Mouse (Mus musculus) midbrain, embryonic 11.5 days (tissue): ENCODE measurements around the gene Fgd6. TPM values are rescaled to one million over a fixed set of nuclear protein-coding genes. Genes with fewer than 3 reads are reported as not detected.

ENCODE experiments used
- ATAC-seq: fragments of 200-750 bp; cut with Nextera tagmentation; 2 replicates; pipeline ENCODE4 v1.8.0; 2017; ENCODE audit warnings: moderate TSS enrichment, moderate library complexity; ENCODE audit not compliant: low FRiP score
- DNase-seq: peaks from one replicate; pipeline ENCODE4 v3.0.0; 2015; ENCODE audit warnings: low spot score; ENCODE audit errors: missing footprints
- H3K27ac ChIP-seq: fragments of 300-500 bp; sonication (generic); 2 replicates; pipeline ENCODE4 v1.5.1; 2014; ENCODE audit warnings: low read depth, low read length
- H3K27me3 ChIP-seq: fragments of 300-500 bp; sonication (generic); 2 replicates; pipeline ENCODE4 v1.6.1; 2014; ENCODE audit warnings: mild to moderate bottlenecking, low read length, moderate library complexity, mixed read lengths; ENCODE audit not compliant: control insufficient read depth, insufficient read depth
- H3K36me3 ChIP-seq: fragments of 300-500 bp; sonication (generic); 2 replicates; pipeline ENCODE4 v1.6.1; 2014; ENCODE audit warnings: mild to moderate bottlenecking, low read length, moderate library complexity, mixed read lengths; ENCODE audit not compliant: control insufficient read depth, insufficient read depth
- H3K4me1 ChIP-seq: fragments of 300-500 bp; sonication (generic); 2 replicates; pipeline ENCODE4 v1.6.1; 2014; ENCODE audit warnings: low read length; ENCODE audit not compliant: control insufficient read depth, insufficient read depth
- H3K4me2 ChIP-seq: fragments of 300-500 bp; sonication (generic); 2 replicates; pipeline ENCODE4 v1.6.1; 2014; ENCODE audit warnings: mild to moderate bottlenecking, moderate library complexity
- H3K4me3 ChIP-seq: fragments of 300-500 bp; sonication (generic); 2 replicates; pipeline ENCODE4 v1.5.1; 2014; ENCODE audit warnings: low read depth, low read length
- H3K9ac ChIP-seq: fragments of 300-500 bp; sonication (generic); 2 replicates; pipeline ENCODE4 v1.6.1; 2014; ENCODE audit warnings: low read length
- H3K9me3 ChIP-seq: fragments of 300-500 bp; sonication (generic); 2 replicates; pipeline ENCODE4 v1.6.1; 2016; ENCODE audit warnings: low read length; ENCODE audit not compliant: control insufficient read depth
- WGBS: fragments of 180-500 bp; shearing (Covaris S2); extraction: QIAGEN DNeasy Blood & Tissue Kit; methylation state at CpG from one replicate; pipeline ENCODE4 v1.1.7; 2014; 5-methylcytosine and 5-hydroxymethylcytosine counted together
- polyA plus RNA-seq: library from polyadenylated mRNA; unstranded; fragments of >200 nt; fragmentation: Nextera tagmentation; extraction: Ambion mirVana; gene quantifications from 2 replicates; pipeline ENCODE4 v1.2.1, GENCODE M21; 2014

Gene Fgd6
- polyA plus RNA-seq, result 4.9 and 5.6 TPM in 2 replicates

DNA sequence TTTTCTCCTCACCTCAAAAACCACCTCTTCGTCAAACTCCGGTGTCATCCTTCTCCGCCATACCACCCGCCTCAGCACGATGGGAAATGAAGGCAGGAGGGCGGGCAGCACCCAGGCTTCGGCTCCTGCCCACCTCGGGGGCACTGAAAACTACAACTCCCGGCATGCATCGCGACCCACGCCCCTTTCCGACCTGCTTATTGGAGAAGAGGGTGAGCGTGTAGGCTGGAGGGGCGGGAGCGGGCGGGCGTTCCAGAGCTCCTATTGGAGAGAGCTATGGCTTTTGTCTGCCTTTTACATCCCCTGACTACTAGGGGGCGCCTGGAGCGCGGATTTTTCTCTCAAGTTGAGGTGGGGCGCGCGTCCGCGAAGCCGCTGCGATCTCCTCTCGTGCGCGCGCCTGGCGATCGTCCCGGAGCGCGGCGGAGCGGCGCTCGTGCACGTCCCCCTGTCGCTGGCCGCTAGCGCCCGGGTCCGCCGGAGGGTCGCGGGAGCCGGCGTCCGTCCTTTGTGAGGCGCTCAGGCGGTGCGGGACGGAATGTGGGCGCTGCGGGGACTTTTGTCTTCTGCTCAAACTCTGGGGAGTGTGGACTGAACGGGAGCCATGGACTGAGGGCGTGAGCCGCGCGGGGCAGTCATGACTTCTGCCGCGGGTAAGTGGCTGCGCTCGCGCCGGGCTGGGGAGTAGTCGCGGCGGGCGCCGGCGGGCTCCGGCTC is at the start of gene Fgd6, which contains the start of gene Vezt:
Gene Fgd6, plus strand, starts transcription at position 344 of the 717 bp plus-strand sequence.
Gene Vezt, minus strand, starts transcription at position 160 of the 717 bp plus-strand sequence.
- Histone ChIP-seq H3K36me3 (no peaks in the 10 kb centered on the region), H3K27me3 (no peaks in the 10 kb centered on the region), H3K4me3 (peak within 1 kb of the TSS; percentile 85), H3K9me3 (no peaks in the 10 kb centered on the region), H3K27ac (peak within 1 kb of the TSS; percentile 49), H3K4me2 (peak within 1 kb of the TSS; percentile 78), H3K9ac (peak within 1 kb of the TSS; percentile 87), H3K4me1 (peaks cover 20% of the 10 kb centered on the region)
- DNase-seq (peak; percentile 100), ATAC-seq (peak; percentile 98)
- under 1% methylated on average over 74 of the region's 77 CpGs for WGBS

GRCm38 (mm10) chr10:93994136-93994535 is 41.7 kb upstream of the Fgd6 start:
- 96% methylated on average over 10 of the region's 10 CpGs for WGBS
- Histone ChIP-seq H3K9me3 (no peaks in the 10 kb centered on the region), H3K36me3 (peaks cover 2% of the 10 kb centered on the region; the same call in 1 of the 2 replicates), H3K4me3 (no peak overlapping the region), H3K9ac (no peak overlapping the region), H3K27me3 (no peaks in the 10 kb centered on the region), H3K4me2 (no peak overlapping the region), H3K4me1 (no peaks in the 10 kb centered on the region), H3K27ac (no peak overlapping the region)
- DNase-seq, result no peak
- ATAC-seq, result no peak

DNA sequence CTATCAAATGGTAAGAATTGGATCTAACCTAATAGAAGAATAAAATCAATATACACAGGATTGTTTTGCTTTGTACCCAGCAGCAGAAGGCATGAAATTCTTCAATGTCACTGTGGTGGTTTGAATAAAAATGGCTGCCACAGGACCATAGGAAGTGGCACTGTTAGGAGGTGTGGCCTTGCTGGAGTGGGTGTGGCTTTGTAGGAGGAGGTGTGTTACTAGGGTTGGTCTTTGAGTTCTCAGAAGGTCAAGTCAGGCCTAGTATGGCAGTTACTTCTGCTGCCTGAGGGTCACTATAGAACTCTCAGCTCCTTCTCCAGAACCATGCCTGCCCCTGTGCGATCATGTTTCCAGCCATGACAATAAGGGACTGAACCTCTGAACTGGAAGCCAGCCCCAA is 40.7 kb upstream of the Fgd6 start:
- ATAC-seq (no peak), DNase-seq (no peak)
- no peaks in the 10 kb centered on the region for H3K4me1 ChIP-seq
- no peak overlapping the region for H3K4me3 ChIP-seq
- 100% methylated on average over 1 of the region's 1 CpGs for WGBS
- no peaks in the 10 kb centered on the region for H3K9me3 ChIP-seq
- H3K27me3 ChIP-seq, result no peaks in the 10 kb centered on the region
- H3K4me2 ChIP-seq, result no peak overlapping the region
- H3K36me3 ChIP-seq, result peaks cover 5% of the 10 kb centered on the region
- no peak overlapping the region for H3K9ac ChIP-seq
- no peak overlapping the region for H3K27ac ChIP-seq

GRCm38 (mm10) chr10:93999357-93999756 is 36.4 kb upstream of the Fgd6 start:
- DNase-seq, result no peak
- H3K9ac ChIP-seq, result no peak overlapping the region
- no peak overlapping the region for H3K27ac ChIP-seq
- no peak overlapping the region for H3K4me2 ChIP-seq
- H3K9me3 ChIP-seq, result no peaks in the 10 kb centered on the region
- no peak overlapping the region for H3K4me3 ChIP-seq
- WGBS, result 100% methylated on average over 1 of the region's 1 CpGs
- no peak for ATAC-seq
- peaks cover 11% of the 10 kb centered on the region for H3K36me3 ChIP-seq
- no peaks in the 10 kb centered on the region for H3K27me3 ChIP-seq
- H3K4me1 ChIP-seq, result no peaks in the 10 kb centered on the region

DNA sequence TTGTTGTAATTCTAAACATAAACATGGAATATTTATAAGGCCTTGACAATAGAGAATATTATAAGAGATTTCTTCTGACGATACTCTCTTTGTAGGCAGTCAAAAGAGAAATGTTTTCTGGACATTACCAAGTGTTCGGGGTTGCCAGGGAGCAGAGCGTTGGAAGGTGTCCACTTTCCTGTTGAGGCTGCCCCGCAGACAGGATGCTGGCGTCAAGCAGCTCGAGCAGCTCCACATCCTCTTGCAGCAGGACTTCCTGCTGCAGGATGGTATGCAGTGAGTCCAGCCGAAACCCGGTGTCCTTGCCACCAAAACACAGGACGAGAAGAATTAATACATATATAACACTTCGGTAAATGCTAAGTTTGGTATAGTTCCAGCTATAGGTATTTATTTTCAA is 35.6 kb upstream of the Fgd6 start:
- H3K4me2 ChIP-seq, result no peak overlapping the region
- H3K27me3 ChIP-seq, result no peaks in the 10 kb centered on the region
- peaks cover 11% of the 10 kb centered on the region for H3K36me3 ChIP-seq
- WGBS, result 93% methylated on average over 10 of the region's 10 CpGs
- no peak overlapping the region for H3K9ac ChIP-seq
- no peaks in the 10 kb centered on the region for H3K4me1 ChIP-seq
- no peak overlapping the region for H3K4me3 ChIP-seq
- H3K27ac ChIP-seq, result no peak overlapping the region
- ATAC-seq (no peak), DNase-seq (no peak)
- no peaks in the 10 kb centered on the region for H3K9me3 ChIP-seq

DNA sequence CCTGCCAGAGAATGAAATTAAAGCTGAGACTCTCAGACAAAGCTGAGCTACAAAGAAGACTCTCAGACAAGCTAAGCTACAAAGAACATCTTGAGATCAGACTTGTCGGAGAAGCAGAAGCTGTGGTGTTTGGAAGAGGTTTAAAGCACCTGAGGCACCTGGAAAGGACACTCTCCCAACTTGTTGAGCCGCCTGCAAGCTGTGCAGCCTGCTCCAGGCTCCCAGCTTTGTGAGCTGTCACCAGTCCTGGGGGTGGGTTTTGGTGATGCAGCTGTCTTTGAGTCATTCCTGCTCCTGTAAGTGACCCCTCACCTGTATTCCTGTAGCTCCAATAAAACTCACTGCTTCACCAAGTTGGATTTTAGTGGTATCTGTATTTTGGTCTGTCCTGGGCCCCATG is 27.4 kb upstream of the Fgd6 start:
- Histone ChIP-seq H3K4me1 (no peaks in the 10 kb centered on the region), H3K27ac (no peak overlapping the region), H3K4me3 (no peak overlapping the region), H3K36me3 (no peaks in the 10 kb centered on the region; the same call in 1 of the 2 replicates), H3K9ac (no peak overlapping the region), H3K9me3 (no peaks in the 10 kb centered on the region), H3K4me2 (no peak overlapping the region), H3K27me3 (no peaks in the 10 kb centered on the region)
- 88% methylated on average over 2 of the region's 2 CpGs for WGBS
- DNase-seq, result no peak
- no peak for ATAC-seq

GRCm38 (mm10) chr10:94009991-94010679 is 25.7 kb upstream of the Fgd6 start:
- H3K4me1 ChIP-seq, result no peaks in the 10 kb centered on the region
- H3K9ac ChIP-seq, result no peak overlapping the region
- H3K4me3 ChIP-seq, result no peak overlapping the region
- no peaks in the 10 kb centered on the region for H3K27me3 ChIP-seq
- DNase-seq, result no peak
- H3K4me2 ChIP-seq, result no peak overlapping the region
- WGBS, result 85% methylated on average over 3 of the region's 3 CpGs
- no peaks in the 10 kb centered on the region for H3K9me3 ChIP-seq
- H3K36me3 ChIP-seq, result no peaks in the 10 kb centered on the region; the same call in 1 of the 2 replicates
- no peak overlapping the region for H3K27ac ChIP-seq
- ATAC-seq, result no peak

DNA sequence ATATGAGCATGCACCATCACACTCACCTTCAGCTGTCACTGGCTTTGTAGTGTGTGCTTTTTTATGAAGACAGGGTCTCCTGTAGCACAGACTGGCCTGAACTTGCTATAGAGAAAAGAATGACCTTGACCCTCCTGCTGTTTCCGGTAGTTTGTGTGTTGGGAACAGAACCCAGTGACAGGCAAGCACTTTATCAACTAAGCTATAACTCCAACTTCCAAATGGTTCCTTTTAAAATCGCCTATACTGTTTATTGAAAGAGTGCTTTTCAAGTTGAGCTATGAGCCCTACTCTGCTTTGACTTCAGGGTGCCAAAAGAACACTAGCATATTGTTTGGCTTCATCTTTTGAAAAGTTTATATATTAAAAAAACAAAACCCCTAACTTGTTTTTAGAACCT is 24.8 kb upstream of the Fgd6 start:
- Histone ChIP-seq H3K4me2 (no peak overlapping the region), H3K9me3 (no peaks in the 10 kb centered on the region), H3K27me3 (no peaks in the 10 kb centered on the region), H3K4me3 (no peak overlapping the region), H3K27ac (no peak overlapping the region), H3K4me1 (no peaks in the 10 kb centered on the region), H3K9ac (no peak overlapping the region), H3K36me3 (no peaks in the 10 kb centered on the region)
- no peak for ATAC-seq
- DNase-seq, result no peak
- 72% methylated on average over 2 of the region's 2 CpGs for WGBS

GRCm38 (mm10) chr10:94013196-94013595 is 22.6 kb upstream of the Fgd6 start:
- no peaks in the 10 kb centered on the region for H3K9me3 ChIP-seq
- WGBS, result 48% methylated on average over 3 of the region's 3 CpGs
- peak; percentile 86 for DNase-seq

More at GRCm38 (mm10) chr10:94013196-94013595, 22.6 kb upstream of the Fgd6 start:
- Histone ChIP-seq H3K9ac (no peak overlapping the region), H3K27ac (no peak overlapping the region), H3K4me2 (no peak overlapping the region), H3K36me3 (no peaks in the 10 kb centered on the region), H3K4me1 (no peaks in the 10 kb centered on the region), H3K4me3 (no peak overlapping the region), H3K27me3 (no peaks in the 10 kb centered on the region)
- no peak for ATAC-seq
